Mouse (Mus musculus) cerebellum, postnatal 4 days (tissue): ENCODE measurements around the gene Efhd1.

Experiments used
- DNase-seq, 2 experiments: peaks; one replicate each; pipeline ENCODE4 v3.0.0; 2022; ENCODE audit warnings: low spot score in 2 of 2, mixed read lengths in 1 of 2

Efhd1 gene

DNA sequence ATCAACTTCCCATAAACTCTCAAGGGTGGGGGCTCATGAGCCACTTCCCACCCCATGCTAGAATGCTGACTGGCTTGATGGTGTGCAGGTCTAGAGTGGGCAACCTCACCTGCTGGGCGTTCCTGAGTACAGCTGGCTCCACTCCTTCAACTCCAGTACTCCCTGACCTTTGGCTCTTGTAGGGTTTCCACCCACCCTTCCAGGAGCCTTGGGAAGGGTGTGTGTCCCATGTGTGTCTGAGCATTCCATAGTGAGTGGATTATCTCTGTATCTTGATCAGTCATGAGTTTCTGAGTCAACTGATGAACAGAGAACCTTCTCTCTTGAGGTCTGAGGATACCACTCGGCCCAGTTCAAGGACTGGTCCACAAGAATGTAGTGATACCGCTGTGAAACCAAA, 44.8 kb downstream of the Efhd1 start:
- DNase-seq = no peak

DNA sequence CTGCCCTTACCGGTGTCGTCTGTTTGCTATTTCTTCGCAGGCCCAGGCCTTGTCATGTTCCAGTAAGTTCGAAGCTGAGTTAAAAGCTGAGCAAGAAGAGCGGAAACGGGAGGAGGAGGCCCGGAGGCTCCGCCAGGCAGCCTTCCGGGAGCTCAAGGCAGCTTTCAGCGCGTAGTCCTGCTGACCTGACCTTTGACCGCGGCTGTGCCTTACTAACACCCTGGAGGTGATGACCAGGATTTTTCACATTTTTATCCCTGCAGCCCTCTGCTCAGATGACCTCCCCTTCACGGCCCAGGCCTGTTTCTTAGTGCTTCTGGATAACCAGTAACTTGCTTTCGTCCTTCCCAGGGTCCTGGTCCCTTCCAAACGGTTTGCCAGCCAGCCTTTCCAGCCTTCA, 45.5 kb downstream of the Efhd1 start:
- no peak for DNase-seq

GRCm38 (mm10) chr1:87312681-87313080, 48.5 kb downstream of the Efhd1 start:
- DNase-seq = no peak

DNA sequence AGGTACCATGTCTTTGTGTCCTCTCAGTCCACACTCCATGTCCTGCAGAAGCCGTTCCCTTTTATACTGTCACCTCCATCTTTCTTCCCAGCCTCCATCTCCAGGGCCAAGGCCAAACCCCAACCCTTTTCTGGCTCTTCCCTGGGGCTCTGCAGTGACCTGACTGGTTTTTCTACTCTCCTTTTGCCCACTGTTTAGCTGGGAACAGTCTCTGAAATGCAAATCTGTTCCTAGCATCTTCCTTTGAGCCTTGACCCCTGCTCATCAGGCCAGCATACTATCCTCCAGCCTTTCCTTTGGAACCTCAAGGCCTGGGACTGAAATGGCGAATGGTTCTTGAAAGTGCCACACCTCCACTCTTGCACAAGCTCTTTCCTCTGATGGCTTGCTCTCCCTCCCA, 49.0 kb downstream of the Efhd1 start:
- no peak for DNase-seq

DNA sequence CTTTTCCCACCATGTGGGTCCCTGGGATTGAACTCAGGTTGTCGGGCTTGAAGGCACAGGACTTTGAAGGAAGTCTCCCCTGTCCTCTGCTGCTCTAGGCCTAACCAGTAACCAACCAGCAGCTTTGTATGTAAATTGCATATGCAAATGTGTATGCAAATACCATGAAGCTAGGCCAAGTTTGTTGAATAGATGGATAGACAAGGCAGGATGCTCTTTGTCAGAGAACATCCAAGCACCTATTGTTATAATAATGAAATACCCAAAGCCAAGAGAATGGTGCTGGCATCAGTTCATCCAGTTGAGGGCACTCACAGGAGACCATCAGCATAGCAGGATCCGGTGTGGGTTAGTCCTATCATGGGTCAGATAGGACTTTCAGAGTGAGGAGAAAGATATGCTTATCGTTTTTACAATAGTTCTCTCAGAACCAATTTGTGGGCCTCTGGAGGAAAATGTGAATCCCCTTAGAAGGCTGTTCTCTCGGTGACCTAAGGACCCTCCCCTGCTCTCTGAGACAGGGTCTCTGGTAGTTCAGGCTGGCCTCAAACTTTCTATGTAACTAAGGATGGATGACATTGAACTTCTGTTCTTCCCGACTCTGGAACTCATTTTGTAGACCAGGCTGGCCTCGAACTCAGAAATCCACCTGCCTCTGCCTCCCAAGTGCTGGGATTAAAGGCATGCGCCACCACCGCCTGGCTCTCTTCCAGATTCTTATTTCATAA, 49.8 kb downstream of the Efhd1 start:
- DNase-seq = no peak

- DNase-seq = no peak
These were observed 51.3 kb downstream of the Efhd1 start for GRCm38 (mm10) chr1:87315431-87315830.

GRCm38 (mm10) chr1:87315894-87316293, 51.7 kb downstream of the Efhd1 start:
- DNase-seq = no peak

DNA sequence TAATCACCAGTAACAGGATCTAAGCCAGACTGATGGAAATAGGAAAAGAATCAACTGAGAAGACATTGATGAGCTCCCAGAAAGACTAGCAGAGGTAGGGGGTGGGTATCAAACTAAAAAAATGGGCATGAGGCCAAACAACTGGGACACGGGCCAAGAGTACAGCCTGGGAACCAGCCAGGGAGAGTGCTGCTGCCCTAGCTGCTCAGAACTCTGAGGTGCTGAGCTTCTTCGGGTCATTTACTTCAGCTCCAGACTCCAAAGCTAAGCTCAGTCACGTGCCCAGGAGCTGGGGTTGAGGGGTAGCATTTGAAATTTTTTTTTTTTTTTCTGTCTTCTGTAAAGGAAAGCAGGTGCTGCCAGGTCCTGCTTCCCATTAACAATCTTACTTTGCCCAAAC, 52.5 kb downstream of the Efhd1 start:
- peak; percentile 44 to 71 for DNase-seq

DNA sequence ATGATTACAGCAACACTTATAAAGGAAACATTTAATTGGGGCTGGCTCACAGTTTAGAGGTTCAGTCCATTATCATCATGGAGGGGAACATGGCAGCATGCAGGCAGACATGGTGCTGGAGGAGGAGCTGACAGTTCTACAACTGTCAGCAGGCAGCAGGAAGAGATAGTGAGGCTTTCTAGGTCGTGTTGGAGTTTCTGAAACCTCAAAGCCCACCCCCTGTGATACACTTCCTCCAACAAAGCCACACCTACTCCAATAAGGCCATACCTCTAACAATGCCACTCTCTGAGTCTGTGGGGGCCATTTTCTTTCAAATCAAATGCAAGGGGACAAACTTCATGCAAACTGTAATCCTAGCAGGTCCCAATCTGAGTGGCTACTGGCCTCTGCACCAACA, 56.9 kb downstream of the Efhd1 start:
- no peak for DNase-seq

DNA sequence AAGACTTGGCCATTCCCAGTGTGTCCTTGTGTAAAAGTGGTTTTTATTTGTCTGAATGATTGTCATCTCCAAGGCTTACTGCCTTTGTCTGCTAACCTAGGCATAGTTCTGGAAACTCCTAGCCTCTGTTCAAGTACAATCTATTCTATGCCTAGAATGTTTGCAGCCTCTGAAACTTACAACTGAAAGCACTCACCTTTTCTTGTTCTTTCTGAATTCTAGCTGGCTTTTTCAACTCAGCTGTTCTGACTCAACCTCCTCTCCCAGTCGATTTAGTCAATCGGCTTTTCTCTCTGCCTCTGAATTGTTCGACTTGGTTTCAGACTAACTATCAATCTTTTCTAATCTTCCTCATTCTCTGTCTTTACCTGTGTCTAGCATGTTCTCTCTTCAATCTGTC, 58.6 kb downstream of the Efhd1 start:
- no peak for DNase-seq

- no peak for DNase-seq
These were observed 60.5 kb downstream of the Efhd1 start for GRCm38 (mm10) chr1:87324649-87325048.

GRCm38 (mm10) chr1:87326742-87327163, 62.6 kb downstream of the Efhd1 start, which contains the start of gene Gigyf2:
Gene Gigyf2, plus strand, starts transcription at chr1:87326998.
- peak; percentile 94 to 97 for DNase-seq

GRCm38 (mm10) chr1:87327165-87327861, 63.1 kb downstream of the Efhd1 start:
- DNase-seq = peak in 1 of 2 experiments; percentile 61

DNA sequence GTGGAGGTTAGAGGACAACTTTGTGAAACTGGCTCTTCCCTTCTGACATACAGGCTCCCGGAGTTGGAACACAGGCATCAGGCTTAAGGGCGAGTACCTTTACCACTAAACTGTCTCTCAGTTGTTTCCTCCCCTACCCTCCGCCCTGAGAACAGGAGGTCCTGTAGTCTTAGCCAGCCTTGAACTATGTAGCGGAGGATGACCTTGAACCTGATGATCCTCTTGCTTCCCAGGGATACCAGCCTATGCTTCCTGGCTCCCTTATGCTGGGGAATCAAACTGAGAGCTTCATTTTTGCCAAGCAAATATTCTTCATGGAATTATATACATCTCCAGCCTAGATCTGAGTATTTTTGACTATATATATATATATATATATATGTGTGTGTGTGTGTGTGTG, 67.6 kb downstream of the Efhd1 start:
- DNase-seq = no peak

- no peak for DNase-seq
These were observed 86.4 kb downstream of the Efhd1 start for GRCm38 (mm10) chr1:87350576-87350975.

- no peak for DNase-seq
These were observed 96.1 kb downstream of the Efhd1 start for GRCm38 (mm10) chr1:87360276-87360675.
